Mouse (Mus musculus): Measurements from ENCODE around the gene Cpa5. TPM values are rescaled to one million over a fixed set of nuclear protein-coding genes. Genes with fewer than 3 reads are reported as not detected.

Gene Cpa5
- polyA plus RNA-seq, 1 experiment from 2014 or later = 0.35 TPM

DNA sequence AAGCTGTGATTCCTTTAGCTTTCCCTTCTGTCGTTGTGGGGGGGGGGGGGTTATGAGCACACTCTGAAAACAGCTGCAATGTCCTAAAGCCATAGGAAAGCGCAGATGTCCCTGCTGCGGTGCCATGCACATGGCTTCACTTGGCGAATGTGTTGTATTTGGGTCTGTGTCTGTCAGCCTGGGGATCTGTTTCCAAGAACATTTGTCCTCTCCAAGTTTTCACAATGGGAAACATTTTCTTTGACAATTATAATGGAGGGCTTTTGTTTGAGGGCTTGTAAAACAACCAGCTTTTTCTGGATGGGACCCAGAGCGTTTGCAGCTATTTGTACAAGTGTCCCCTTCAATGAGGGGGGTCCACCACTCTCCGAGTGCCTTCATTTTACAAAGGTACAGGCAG lies 3.4 kb downstream of the Cpa5 start:
- 88% methylated on average over 6 of the region's 6 CpGs for WGBS
- Histone ChIP-seq H3K4me3 (no peak overlapping the region), H3K36me3 (no peaks in the 10 kb centered on the region), H3K9me3 (replicated peaks) (no peaks in the 10 kb centered on the region), H3K4me1 (peaks cover 74% of the 10 kb centered on the region), H3K27me3 (ENCODE audit: low read depth, poor library complexity, severe bottlenecking) (no peaks in the 10 kb centered on the region), H3K27ac (peak overlapping the region; percentile 91; the same call in 1 of the 2 replicates)
- DNase-seq (ENCODE audit: low spot score) = no peak

DNA sequence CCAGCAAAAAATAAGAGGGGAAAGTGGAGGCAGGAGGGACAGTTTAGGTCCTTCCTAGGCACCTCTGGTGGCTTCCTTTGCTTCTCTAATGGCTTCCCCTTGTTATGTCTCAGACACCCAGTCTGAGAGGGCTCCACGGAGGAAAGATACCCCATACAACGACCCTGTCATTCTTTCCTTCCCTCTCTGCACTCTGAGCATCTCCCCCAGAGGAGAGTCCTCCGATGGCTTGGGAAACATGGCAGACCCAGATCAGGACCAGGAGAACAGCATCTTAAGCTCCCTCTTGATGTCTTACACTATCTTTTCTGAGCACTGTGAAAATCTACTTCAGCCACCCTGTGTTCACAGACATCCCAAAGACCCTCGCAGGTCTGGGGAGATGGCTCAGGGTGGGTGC lies 4.9 kb downstream of the Cpa5 start:
- peak overlapping the region; percentile 40 for H3K4me3 ChIP-seq
- no peak for DNase-seq (ENCODE audit: low spot score)
- no peaks in the 10 kb centered on the region for H3K27me3 ChIP-seq (ENCODE audit: low read depth, poor library complexity, severe bottlenecking)
- peak overlapping the region; percentile 91 for H3K27ac ChIP-seq
- no peaks in the 10 kb centered on the region for H3K36me3 ChIP-seq
- 16% methylated on average over 4 of the region's 4 CpGs for WGBS
- no peaks in the 10 kb centered on the region for H3K9me3 ChIP-seq (replicated peaks)
- H3K4me1 ChIP-seq = peaks cover 88% of the 10 kb centered on the region

DNA sequence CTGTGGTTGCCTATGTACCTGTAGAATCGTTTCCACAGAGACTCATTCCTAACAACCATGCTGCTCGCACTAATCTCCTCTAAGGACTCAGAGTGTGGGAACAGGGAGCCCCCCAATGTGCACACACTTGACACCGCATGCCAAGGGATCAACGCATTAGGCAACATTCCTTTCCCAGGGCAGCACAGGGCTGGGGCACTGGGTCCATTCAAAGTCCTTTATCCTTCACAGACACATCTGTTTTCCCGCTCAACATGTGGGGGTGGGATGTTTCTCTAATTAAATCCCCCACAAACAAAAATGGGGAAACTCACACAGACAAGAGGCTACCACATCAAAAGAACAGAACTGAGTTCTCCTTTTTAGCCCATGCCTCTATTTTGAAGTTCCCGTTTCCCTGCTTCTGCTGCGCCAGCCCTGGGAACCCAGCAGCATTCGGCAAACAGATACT lies 5.7 kb downstream of the Cpa5 start:
- no peaks in the 10 kb centered on the region for H3K36me3 ChIP-seq
- no peaks in the 10 kb centered on the region for H3K27me3 ChIP-seq (ENCODE audit: low read depth, poor library complexity, severe bottlenecking)
- H3K9me3 ChIP-seq (replicated peaks) = no peaks in the 10 kb centered on the region
- WGBS = 2% methylated on average over 8 of the region's 8 CpGs
- DNase-seq (ENCODE audit: low spot score) = peak; percentile 64
- peak overlapping the region; percentile 91 for H3K27ac ChIP-seq
- peaks cover 90% of the 10 kb centered on the region for H3K4me1 ChIP-seq
- H3K4me3 ChIP-seq = peak overlapping the region; percentile 40

DNA sequence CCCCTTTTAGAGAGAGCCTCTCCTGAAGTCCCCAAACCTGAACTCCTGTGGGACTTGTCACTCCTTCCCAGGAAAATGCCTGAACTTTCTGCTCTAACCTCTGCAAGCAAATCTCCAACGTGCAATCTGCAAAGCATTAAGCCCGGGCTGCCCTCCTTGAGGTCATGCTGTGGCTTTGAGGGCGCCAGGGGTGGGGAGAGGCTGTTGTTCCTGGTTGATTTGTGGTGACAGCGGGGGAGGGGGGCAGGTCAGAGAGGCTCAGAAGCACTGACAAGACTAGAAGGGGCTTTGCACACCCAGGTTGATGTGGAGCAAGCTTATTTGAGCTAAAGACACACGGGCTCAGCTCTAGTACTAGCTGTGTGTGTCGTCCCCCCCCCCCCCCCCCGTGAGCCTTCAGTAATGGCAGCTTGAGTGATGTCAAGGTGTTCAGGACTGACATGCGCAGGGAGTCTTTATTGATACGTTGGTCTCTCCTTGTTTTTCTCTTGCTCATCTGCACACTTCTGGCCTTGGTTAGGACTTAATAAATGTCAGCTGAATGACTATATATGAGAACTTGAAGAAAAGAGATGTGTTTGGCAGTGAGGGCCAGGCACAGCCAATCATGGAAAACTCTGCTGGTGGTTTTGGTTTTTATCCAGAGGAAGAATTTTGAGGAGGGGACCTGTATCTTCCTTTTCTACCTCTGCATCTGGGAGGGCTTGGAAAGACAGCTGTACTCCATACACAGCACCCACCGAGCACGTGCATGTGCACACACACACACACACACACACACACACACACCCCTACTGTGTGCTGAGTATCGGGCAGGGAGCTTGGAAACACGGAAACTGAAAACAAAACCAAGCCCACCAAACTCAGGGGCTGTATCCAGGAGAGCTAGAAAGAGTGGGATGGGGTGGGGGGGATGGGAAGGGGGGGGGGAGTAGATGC lies 6.5 kb downstream of the Cpa5 start:
- H3K4me3 ChIP-seq = peak overlapping the region; percentile 40
- peak overlapping the region; percentile 91 for H3K27ac ChIP-seq
- 2% methylated on average over 13 of the region's 13 CpGs for WGBS
- no peaks in the 10 kb centered on the region for H3K9me3 ChIP-seq (replicated peaks)
- H3K27me3 ChIP-seq (ENCODE audit: low read depth, poor library complexity, severe bottlenecking) = no peaks in the 10 kb centered on the region
- H3K36me3 ChIP-seq = no peaks in the 10 kb centered on the region
- DNase-seq (ENCODE audit: low spot score) = peak; percentile 90
- H3K4me1 ChIP-seq = peaks cover 82% of the 10 kb centered on the region

DNA sequence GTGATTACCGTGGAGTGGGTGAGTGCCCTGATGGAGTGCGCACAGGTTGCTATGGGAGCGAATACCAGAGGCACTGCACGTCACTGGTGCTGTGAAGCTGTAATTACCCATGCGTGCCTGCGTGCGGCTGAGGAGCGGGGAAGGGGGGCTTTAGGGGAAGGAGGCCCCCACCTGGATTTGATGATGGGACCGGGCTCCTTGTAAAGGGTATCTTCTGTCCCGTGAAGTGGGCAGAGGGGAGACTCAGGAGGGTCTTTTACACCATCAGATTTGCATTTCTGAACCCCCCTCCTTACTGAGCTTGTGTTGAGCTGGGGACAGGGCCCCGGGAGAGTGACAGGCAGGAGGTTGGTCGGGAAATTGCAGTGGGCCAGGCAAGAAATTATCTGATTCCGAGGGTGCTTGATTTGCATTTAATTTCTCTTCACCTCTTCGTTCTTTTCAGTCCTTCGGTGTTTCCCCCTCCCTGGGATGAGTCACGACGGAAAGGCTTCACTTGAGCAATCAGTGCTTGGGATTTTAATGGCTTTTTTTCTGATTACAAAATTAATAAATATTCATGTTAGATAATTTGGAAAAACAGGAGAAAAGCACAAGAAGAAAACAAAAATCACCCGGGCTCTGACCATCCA lies 7.3 kb downstream of the Cpa5 start:
- WGBS = 4% methylated on average over 18 of the region's 18 CpGs
- H3K9me3 ChIP-seq (replicated peaks) = no peaks in the 10 kb centered on the region
- H3K27me3 ChIP-seq (ENCODE audit: low read depth, poor library complexity, severe bottlenecking) = no peaks in the 10 kb centered on the region
- peak overlapping the region; percentile 91 for H3K27ac ChIP-seq
- H3K4me3 ChIP-seq = peak overlapping the region; percentile 40
- H3K4me1 ChIP-seq = peaks cover 79% of the 10 kb centered on the region
- no peaks in the 10 kb centered on the region for H3K36me3 ChIP-seq
- peak; percentile 74 for DNase-seq (ENCODE audit: low spot score)

DNA sequence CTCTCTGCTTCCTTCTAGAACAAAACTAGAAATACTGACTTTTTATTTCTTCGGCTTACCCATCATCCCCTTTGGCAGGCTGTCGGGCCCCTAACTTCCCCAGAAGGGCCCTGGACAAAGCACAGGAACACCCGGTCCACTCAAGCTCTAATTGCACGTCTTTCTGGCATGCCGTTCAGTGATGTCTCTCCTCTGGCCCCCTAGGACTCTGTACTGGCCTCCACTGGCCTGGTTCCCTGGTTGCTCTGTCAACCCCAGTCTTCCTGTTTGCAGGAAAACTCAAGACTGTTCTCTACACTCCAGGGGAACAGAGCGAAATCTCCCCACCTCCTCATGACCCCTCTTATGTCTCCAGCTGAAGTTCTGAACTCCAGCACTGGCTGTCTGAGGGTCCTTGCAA lies 7.9 kb downstream of the Cpa5 start:
- DNase-seq (ENCODE audit: low spot score) = no peak
- Histone ChIP-seq H3K27ac (peak overlapping the region; percentile 91), H3K36me3 (no peaks in the 10 kb centered on the region), H3K27me3 (ENCODE audit: low read depth, poor library complexity, severe bottlenecking) (no peaks in the 10 kb centered on the region), H3K4me1 (peaks cover 76% of the 10 kb centered on the region), H3K4me3 (no peak overlapping the region), H3K9me3 (replicated peaks) (no peaks in the 10 kb centered on the region)
- 37% methylated on average over 6 of the region's 6 CpGs for WGBS

DNA sequence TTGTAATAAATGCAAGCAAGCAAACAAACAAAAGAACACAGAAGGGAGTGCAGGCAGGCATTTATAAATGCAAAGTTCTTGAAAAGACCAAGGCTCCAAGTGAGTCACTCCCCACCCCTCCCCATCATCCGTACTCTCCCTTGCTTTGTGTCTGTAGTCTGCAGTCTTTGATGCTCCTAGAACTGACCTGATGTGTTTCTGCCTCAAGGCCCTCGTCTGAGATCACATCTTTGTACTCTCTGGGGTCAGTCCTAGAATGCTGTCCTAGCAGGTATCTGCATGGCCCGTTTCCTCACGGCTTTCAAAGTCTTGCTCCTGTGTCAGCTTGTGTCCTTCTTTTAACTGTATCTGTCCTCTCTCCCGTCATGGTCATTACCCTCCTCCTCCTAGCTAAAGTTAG lies 8.8 kb downstream of the Cpa5 start:
- Histone ChIP-seq H3K36me3 (no peaks in the 10 kb centered on the region), H3K4me1 (peaks cover 69% of the 10 kb centered on the region), H3K9me3 (replicated peaks) (no peaks in the 10 kb centered on the region), H3K4me3 (no peak overlapping the region), H3K27ac (peak overlapping the region; percentile 91), H3K27me3 (ENCODE audit: low read depth, poor library complexity, severe bottlenecking) (no peaks in the 10 kb centered on the region)
- 77% methylated on average over 5 of the region's 5 CpGs for WGBS
- no peak for DNase-seq (ENCODE audit: low spot score)

DNA sequence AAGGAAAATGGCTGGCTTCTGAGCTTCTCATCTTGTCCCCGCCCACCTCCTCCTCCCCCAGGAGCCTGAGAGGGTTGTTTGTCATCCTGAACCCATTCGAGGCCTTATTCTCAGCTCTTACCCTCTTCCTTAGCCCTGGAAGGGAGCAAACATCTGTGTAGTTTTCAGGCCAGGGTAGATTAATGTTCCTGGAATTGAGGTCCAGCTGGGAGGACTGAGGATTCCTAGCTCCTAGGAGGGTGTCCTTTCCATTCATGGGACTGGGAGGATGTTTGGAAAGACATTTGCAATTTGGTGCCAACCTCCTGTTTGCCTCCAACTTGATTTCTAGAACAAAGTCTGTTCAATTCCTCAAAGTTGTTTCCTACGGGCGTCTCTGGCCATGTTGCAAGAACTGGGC lies 9.8 kb downstream of the Cpa5 start:
- Histone ChIP-seq H3K4me1 (peaks cover 65% of the 10 kb centered on the region), H3K27ac (peak overlapping the region; percentile 91), H3K4me3 (no peak overlapping the region), H3K36me3 (no peaks in the 10 kb centered on the region), H3K27me3 (ENCODE audit: low read depth, poor library complexity, severe bottlenecking) (no peaks in the 10 kb centered on the region), H3K9me3 (replicated peaks) (no peaks in the 10 kb centered on the region)
- no peak for DNase-seq (ENCODE audit: low spot score)
- WGBS = 83% methylated on average over 4 of the region's 4 CpGs

DNA sequence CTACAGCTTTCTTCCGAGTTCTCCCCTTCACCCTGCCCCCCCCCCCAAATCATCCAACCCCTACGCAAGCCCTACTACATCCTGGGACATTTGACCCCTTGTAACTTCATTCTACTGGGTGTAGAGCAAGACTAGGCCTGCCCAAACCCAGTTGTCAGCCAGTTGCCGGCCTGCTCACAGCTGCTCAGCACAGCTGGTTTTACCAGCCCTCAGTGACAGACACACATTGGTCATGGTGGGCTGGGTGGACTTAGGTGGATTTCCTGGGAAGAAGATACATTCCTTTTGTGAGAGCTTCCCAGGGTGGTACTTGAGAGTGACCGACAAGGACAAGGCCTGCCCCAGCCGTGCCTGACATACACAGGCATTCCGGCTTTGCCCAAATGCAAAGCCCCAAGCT lies 10.2 kb downstream of the Cpa5 start:
- 80% methylated on average over 6 of the region's 6 CpGs for WGBS
- Histone ChIP-seq H3K36me3 (no peaks in the 10 kb centered on the region), H3K4me1 (peaks cover 61% of the 10 kb centered on the region), H3K9me3 (replicated peaks) (no peaks in the 10 kb centered on the region), H3K27ac (peak overlapping the region; percentile 91), H3K4me3 (no peak overlapping the region), H3K27me3 (ENCODE audit: low read depth, poor library complexity, severe bottlenecking) (no peaks in the 10 kb centered on the region)
- DNase-seq (ENCODE audit: low spot score) = no peak

DNA sequence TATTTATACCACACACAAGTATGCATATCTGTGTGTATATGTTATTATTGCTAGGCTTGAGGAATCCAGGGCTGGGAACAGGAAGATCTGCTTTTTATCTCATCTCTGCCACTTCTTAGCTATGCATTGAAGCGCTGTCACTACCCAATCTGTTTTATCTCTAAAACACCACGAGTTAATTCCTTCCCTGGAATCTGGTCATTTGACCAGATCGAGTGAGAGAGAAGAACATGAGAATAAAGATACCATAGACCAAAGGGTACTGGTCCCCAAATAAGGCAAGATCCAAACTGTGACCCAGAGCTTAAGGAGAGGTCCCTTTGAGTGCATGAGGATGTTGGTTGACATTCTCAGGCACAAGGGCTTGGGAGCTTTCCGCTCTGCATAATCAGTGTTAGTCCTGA lies 11.2 kb downstream of the Cpa5 start:
- peak overlapping the region; percentile 27; the same call in 1 of the 2 replicates for H3K27ac ChIP-seq
- DNase-seq (ENCODE audit: low spot score) = no peak
- H3K4me1 ChIP-seq = peaks cover 54% of the 10 kb centered on the region
- H3K27me3 ChIP-seq (ENCODE audit: low read depth, poor library complexity, severe bottlenecking) = no peaks in the 10 kb centered on the region
- H3K9me3 ChIP-seq (replicated peaks) = no peaks in the 10 kb centered on the region
- 47% methylated on average over 4 of the region's 4 CpGs for WGBS
- no peak overlapping the region for H3K4me3 ChIP-seq
- H3K36me3 ChIP-seq = no peaks in the 10 kb centered on the region

DNA sequence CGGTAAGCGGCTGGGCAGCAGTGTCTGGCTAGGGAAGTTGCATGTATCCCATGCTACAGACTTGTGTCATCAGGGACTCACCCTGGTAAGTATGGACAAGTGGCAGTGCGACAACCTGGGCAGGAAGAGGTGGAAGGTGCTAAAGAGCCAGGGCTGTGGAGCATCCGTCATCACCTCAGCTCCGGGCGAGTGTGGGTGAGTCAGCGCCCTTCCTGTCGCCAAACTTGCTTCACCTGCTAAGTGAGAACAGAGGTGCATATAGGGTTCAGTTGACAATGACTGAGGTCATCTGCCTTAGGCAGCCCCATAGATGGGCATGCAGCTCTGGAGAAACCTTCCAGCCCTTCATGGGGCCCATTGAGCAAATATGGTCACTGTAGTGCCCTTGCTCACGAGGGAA lies 14.0 kb downstream of the Cpa5 start:
- Histone ChIP-seq H3K4me1 (peaks cover 45% of the 10 kb centered on the region), H3K27me3 (ENCODE audit: low read depth, poor library complexity, severe bottlenecking) (no peaks in the 10 kb centered on the region), H3K27ac (peak overlapping the region; percentile 73), H3K36me3 (no peaks in the 10 kb centered on the region), H3K4me3 (no peak overlapping the region), H3K9me3 (replicated peaks) (no peaks in the 10 kb centered on the region)
- 90% methylated on average over 9 of the region's 9 CpGs for WGBS
- no peak for DNase-seq (ENCODE audit: low spot score)

DNA sequence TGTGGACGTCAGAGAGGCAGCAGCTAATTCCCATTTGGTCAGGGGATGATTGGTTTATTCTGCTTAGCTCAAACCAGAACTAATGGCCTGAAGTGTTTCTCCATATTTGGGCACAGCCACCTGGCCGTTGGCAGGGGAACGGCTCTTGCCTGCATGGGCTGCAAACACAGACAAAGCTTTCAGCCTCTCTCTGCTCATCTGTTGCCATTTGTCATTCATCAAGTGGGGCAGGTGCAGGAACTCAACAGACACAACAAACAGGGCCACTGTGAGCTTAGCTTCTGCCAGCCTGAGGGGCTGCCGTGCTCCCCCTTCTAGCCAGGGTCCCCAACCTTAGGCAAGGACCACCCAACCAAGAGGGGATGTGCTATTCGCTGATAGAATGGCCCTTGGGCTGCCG lies 17.3 kb downstream of the Cpa5 start:
- no peaks in the 10 kb centered on the region for H3K9me3 ChIP-seq (replicated peaks)

DNA sequence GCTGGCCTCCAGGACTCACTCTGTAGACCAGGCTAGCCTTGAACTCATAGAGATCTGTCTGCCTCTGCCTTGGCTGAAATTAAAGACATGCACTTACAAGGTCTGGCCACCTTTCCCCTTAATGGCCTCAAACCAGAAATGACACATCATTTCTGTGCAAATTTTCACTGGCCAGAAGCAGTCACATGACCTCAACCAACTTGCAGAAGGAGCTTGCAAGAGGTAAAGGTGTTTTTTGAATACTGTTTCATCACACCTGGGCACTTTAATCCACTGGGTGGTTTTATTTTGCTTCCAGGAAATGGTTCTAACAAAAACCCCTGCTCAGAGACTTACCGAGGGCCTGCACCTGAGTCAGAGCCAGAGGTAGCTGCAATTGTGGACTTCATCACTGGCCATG lies 19.2 kb downstream of the Cpa5 start:
- H3K27ac ChIP-seq = peak overlapping the region; percentile 90; the same call in 1 of the 2 replicates
- 95% methylated on average over 1 of the region's 1 CpGs for WGBS
- H3K4me3 ChIP-seq = no peak overlapping the region
- H3K4me1 ChIP-seq = peaks cover 52% of the 10 kb centered on the region
- DNase-seq (ENCODE audit: low spot score) = no peak
- H3K9me3 ChIP-seq (replicated peaks) = no peaks in the 10 kb centered on the region
- H3K36me3 ChIP-seq = no peaks in the 10 kb centered on the region
- no peaks in the 10 kb centered on the region for H3K27me3 ChIP-seq (ENCODE audit: low read depth, poor library complexity, severe bottlenecking)

More for the DNA sequence above, 17.3 kb downstream of the Cpa5 start:
- Histone ChIP-seq H3K27ac (peak overlapping the region; percentile 84), H3K27me3 (ENCODE audit: low read depth, poor library complexity, severe bottlenecking) (no peaks in the 10 kb centered on the region), H3K36me3 (no peaks in the 10 kb centered on the region), H3K4me1 (peaks cover 51% of the 10 kb centered on the region), H3K4me3 (no peak overlapping the region)
- WGBS = 38% methylated on average over 6 of the region's 6 CpGs
- no peak for DNase-seq (ENCODE audit: low spot score)

All from limb, embryonic 10.5 days (tissue).